Mouse (Mus musculus) inflammation-experienced regulatory T-cells, adult 16 weeks (primary cell): ENCODE data around the gene Olfr1085. TPM values are rescaled to one million over a fixed set of nuclear protein-coding genes. Genes with fewer than 3 reads are reported as not detected.

ENCODE experiments used
- polyA plus RNA-seq: library from polyadenylated mRNA; unstranded; fragments of 100-300 nt; shearing (Covaris generic); gene quantifications from one replicate; pipeline ENCODE4 v1.2.1, GENCODE M21; 2017

The Olfr1085 gene
- not detected for polyA plus RNA-seq

GRCm38 (mm10) chr2:86661919-86662318 is at the start of gene Olfr1085:
Gene Olfr1085 (minus strand): TSS chr2:86662019.

GRCm38 (mm10) chr2:86698295-86698694 is 36.5 kb upstream of the Olfr1085 start, which contains the start of gene Olfr1087:
Gene Olfr1087 (minus strand): TSS chr2:86698395.

GRCm38 (mm10) chr2:86679992-86680391 is 18.2 kb upstream of the Olfr1085 start, which contains the start of gene Olfr1086:
Gene Olfr1086 (minus strand): TSS chr2:86680092.

GRCm38 (mm10) chr2:86639625-86640024 is 22.2 kb downstream of the Olfr1085 start, which contains the start of gene Olfr1084:
Gene Olfr1084 (minus strand): TSS chr2:86639725.

Other genes with a start within 250 kb of the Olfr1085 start
- gene Olfr1061, start 248.0 kb downstream of the Olfr1085 start, polyA plus RNA-seq, result not detected
- not detected for gene Olfr1062, start 235.3 kb downstream of the Olfr1085 start, polyA plus RNA-seq
- gene Olfr1065, start 211.4 kb downstream of the Olfr1085 start, polyA plus RNA-seq, result not detected
- gene Olfr1066, start 205.8 kb downstream of the Olfr1085 start, polyA plus RNA-seq, result not detected
- not detected for gene Olfr228, start 174.6 kb downstream of the Olfr1085 start, polyA plus RNA-seq
- gene Olfr1076, start 153.6 kb downstream of the Olfr1085 start, polyA plus RNA-seq, result not detected
- not detected for gene Olfr1079, start 119.5 kb downstream of the Olfr1085 start, polyA plus RNA-seq
- not detected for gene Olfr1080, start 103.8 kb downstream of the Olfr1085 start, polyA plus RNA-seq
- gene Olfr1082, start 63.1 kb downstream of the Olfr1085 start, polyA plus RNA-seq, result not detected
- gene Olfr1084, start 22.3 kb downstream of the Olfr1085 start, polyA plus RNA-seq, result not detected
- not detected for gene Olfr1086, start 18.1 kb upstream of the Olfr1085 start, polyA plus RNA-seq
- not detected for gene Olfr1087, start 36.4 kb upstream of the Olfr1085 start, polyA plus RNA-seq
- not detected for gene Olfr1089, start 71.7 kb upstream of the Olfr1085 start, polyA plus RNA-seq
- gene Olfr1090, start 97.0 kb upstream of the Olfr1085 start, polyA plus RNA-seq, result not detected
- gene Olfr1093, start 120.5 kb upstream of the Olfr1085 start, polyA plus RNA-seq, result not detected
- gene Olfr141, start 148.0 kb upstream of the Olfr1085 start, polyA plus RNA-seq, result not detected
- not detected for gene Olfr1094, start 162.6 kb upstream of the Olfr1085 start, polyA plus RNA-seq
- not detected for gene Olfr1095, start 189.7 kb upstream of the Olfr1085 start, polyA plus RNA-seq
- not detected for gene Gm13723, start 212.8 kb upstream of the Olfr1085 start, polyA plus RNA-seq
- gene Olfr1097, start 230.2 kb upstream of the Olfr1085 start, polyA plus RNA-seq, result not detected